Mouse (Mus musculus) neural tube, embryonic 12.5 days (tissue): Measurements from ENCODE around the gene Fam160b1. TPM values are rescaled to one million over a fixed set of nuclear protein-coding genes. Genes with fewer than 3 reads are reported as not detected.

Source experiments
- ATAC-seq: fragments of 200-750 bp; cut with Nextera tagmentation; 2 replicates; pipeline ENCODE4 v1.8.0; 2017; ENCODE audit warnings: low read depth, mild to moderate bottlenecking, moderate TSS enrichment, moderate library complexity; ENCODE audit not compliant: low FRiP score
- H3K27ac ChIP-seq: fragments of 300-500 bp; sonication (generic); 2 replicates; pipeline ENCODE4 v1.5.1; 2016
- H3K27me3 ChIP-seq: fragments of 300-500 bp; sonication (generic); replicated peaks from 2 replicates; pipeline ENCODE4 v1.6.1; 2016; ENCODE audit warnings: mild to moderate bottlenecking
- H3K36me3 ChIP-seq: fragments of 300-500 bp; sonication (generic); 2 replicates; pipeline ENCODE4 v1.6.1; 2016; ENCODE audit warnings: mild to moderate bottlenecking
- H3K4me1 ChIP-seq: fragments of 300-500 bp; sonication (generic); 2 replicates; pipeline ENCODE4 v1.6.1; 2016
- H3K4me2 ChIP-seq: fragments of 300-500 bp; sonication (generic); replicated peaks from 2 replicates; pipeline ENCODE4 v1.6.1; 2016; ENCODE audit warnings: mild to moderate bottlenecking
- H3K4me3 ChIP-seq: fragments of 300-500 bp; sonication (generic); 2 replicates; pipeline ENCODE4 v1.5.1; 2016
- H3K9ac ChIP-seq: fragments of 300-500 bp; sonication (generic); 2 replicates; pipeline ENCODE4 v1.6.1; 2016; ENCODE audit warnings: mild to moderate bottlenecking
- H3K9me3 ChIP-seq: fragments of 300-500 bp; sonication (generic); 2 replicates; pipeline ENCODE4 v1.6.1; 2016; ENCODE audit warnings: mild to moderate bottlenecking
- WGBS: fragments of 180-500 bp; shearing (Covaris S2); methylation state at CpG from one replicate; pipeline ENCODE4 v1.1.7; 2016; 5-methylcytosine and 5-hydroxymethylcytosine counted together
- polyA plus RNA-seq: library from polyadenylated mRNA; unstranded; fragments of >200 nt; fragmentation: Nextera tagmentation; extraction: Ambion mirVana; gene quantifications from 2 replicates; pipeline ENCODE4 v1.2.1, GENCODE M21; 2016

The Fam160b1 gene
- polyA plus RNA-seq, 1 experiment from 2014 or later: 19.3 TPM

GRCm38 (mm10) chr19:57327679-57328078, 32.8 kb upstream of the Fam160b1 start:
- Histone ChIP-seq H3K27ac (no peak overlapping the region), H3K36me3 (no peaks in the 10 kb centered on the region), H3K9me3 (no peaks in the 10 kb centered on the region), H3K4me2 (no peak overlapping the region), H3K27me3 (no peaks in the 10 kb centered on the region), H3K9ac (no peak overlapping the region), H3K4me1 (no peaks in the 10 kb centered on the region), H3K4me3 (no peak overlapping the region)
- ATAC-seq: no peak

GRCm38 (mm10) chr19:57328269-57328668, 32.2 kb upstream of the Fam160b1 start:
- no peaks in the 10 kb centered on the region for H3K4me1 ChIP-seq
- no peaks in the 10 kb centered on the region for H3K9me3 ChIP-seq
- H3K36me3 ChIP-seq: no peaks in the 10 kb centered on the region
- H3K27me3 ChIP-seq: no peaks in the 10 kb centered on the region
- H3K27ac ChIP-seq: no peak overlapping the region
- no peak overlapping the region for H3K9ac ChIP-seq
- H3K4me2 ChIP-seq: no peak overlapping the region
- WGBS: 95% methylated on average over 7 of the region's 7 CpGs
- no peak for ATAC-seq
- H3K4me3 ChIP-seq: no peak overlapping the region

GRCm38 (mm10) chr19:57328792-57329191, 31.7 kb upstream of the Fam160b1 start:
- Histone ChIP-seq H3K4me1 (no peaks in the 10 kb centered on the region), H3K4me3 (no peak overlapping the region), H3K27ac (no peak overlapping the region), H3K9ac (no peak overlapping the region), H3K27me3 (no peaks in the 10 kb centered on the region), H3K4me2 (no peak overlapping the region), H3K9me3 (no peaks in the 10 kb centered on the region), H3K36me3 (no peaks in the 10 kb centered on the region)
- ATAC-seq: no peak
- WGBS: 61% methylated on average over 12 of the region's 12 CpGs

- H3K9ac ChIP-seq: no peak overlapping the region
- no peaks in the 10 kb centered on the region for H3K27me3 ChIP-seq
- ATAC-seq: no peak
- no peaks in the 10 kb centered on the region for H3K9me3 ChIP-seq
- no peak overlapping the region for H3K4me2 ChIP-seq
- no peaks in the 10 kb centered on the region for H3K36me3 ChIP-seq
- WGBS: 81% methylated on average over 11 of the region's 11 CpGs
- H3K4me1 ChIP-seq: no peaks in the 10 kb centered on the region
- no peak overlapping the region for H3K4me3 ChIP-seq
- no peak overlapping the region for H3K27ac ChIP-seq
Observed at GRCm38 (mm10) chr19:57330309-57330708, 30.2 kb upstream of the Fam160b1 start.

DNA sequence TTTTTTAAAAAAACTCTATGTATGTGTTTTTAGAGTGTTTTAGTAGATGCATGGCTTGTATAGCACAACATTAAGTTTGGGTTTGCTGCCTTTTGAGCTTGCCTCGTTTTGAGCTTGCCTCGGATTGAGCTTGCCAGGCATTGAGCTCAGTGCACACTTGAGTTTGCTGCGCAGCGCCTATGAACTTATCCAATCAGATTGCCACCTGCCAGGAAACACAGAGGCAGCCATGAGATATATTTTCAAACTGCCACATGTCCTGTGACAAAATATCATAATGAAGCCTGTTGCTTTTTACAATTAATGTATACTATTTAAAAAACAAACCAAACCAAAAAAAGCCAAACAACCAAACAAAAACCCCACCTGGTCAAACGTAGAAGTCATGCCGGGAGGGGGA, 29.2 kb upstream of the Fam160b1 start:
- Histone ChIP-seq H3K9ac (no peak overlapping the region), H3K27ac (no peak overlapping the region), H3K4me2 (no peak overlapping the region), H3K4me3 (no peak overlapping the region), H3K36me3 (no peaks in the 10 kb centered on the region), H3K4me1 (no peaks in the 10 kb centered on the region), H3K9me3 (no peaks in the 10 kb centered on the region), H3K27me3 (no peaks in the 10 kb centered on the region)
- ATAC-seq: no peak
- 85% methylated on average over 6 of the region's 6 CpGs for WGBS

DNA sequence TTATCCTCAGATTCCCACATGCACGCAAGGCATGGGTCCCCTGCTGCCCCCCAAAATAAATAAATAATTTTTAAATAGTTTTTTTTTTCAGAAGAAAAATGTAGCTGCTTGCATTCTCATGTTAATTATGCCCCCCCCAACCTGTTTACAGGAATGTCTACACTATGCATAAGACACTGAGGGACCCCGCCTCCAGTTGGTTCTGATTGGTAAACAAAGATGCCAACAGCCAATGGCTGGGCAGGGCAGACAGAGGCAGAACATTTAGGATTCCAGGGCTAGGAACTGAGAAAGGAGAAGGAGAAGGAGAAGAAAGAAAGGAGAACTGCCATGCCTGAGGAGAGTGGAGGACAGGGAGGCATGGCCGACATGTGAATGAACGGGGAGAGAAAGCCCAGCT, 27.1 kb upstream of the Fam160b1 start:
- Histone ChIP-seq H3K27ac (no peak overlapping the region), H3K9ac (no peak overlapping the region), H3K9me3 (no peaks in the 10 kb centered on the region), H3K36me3 (no peaks in the 10 kb centered on the region), H3K4me1 (no peaks in the 10 kb centered on the region), H3K27me3 (no peaks in the 10 kb centered on the region), H3K4me2 (no peak overlapping the region), H3K4me3 (no peak overlapping the region)
- WGBS: 86% methylated on average over 4 of the region's 4 CpGs
- ATAC-seq: no peak

GRCm38 (mm10) chr19:57335135-57335534, 25.3 kb upstream of the Fam160b1 start:
- H3K9ac ChIP-seq: no peak overlapping the region
- H3K4me3 ChIP-seq: no peak overlapping the region
- WGBS: 46% methylated on average over 8 of the region's 8 CpGs
- H3K4me2 ChIP-seq: no peak overlapping the region
- no peaks in the 10 kb centered on the region for H3K9me3 ChIP-seq
- H3K4me1 ChIP-seq: no peaks in the 10 kb centered on the region
- no peaks in the 10 kb centered on the region for H3K27me3 ChIP-seq
- H3K27ac ChIP-seq: no peak overlapping the region
- ATAC-seq: no peak
- no peaks in the 10 kb centered on the region for H3K36me3 ChIP-seq

DNA sequence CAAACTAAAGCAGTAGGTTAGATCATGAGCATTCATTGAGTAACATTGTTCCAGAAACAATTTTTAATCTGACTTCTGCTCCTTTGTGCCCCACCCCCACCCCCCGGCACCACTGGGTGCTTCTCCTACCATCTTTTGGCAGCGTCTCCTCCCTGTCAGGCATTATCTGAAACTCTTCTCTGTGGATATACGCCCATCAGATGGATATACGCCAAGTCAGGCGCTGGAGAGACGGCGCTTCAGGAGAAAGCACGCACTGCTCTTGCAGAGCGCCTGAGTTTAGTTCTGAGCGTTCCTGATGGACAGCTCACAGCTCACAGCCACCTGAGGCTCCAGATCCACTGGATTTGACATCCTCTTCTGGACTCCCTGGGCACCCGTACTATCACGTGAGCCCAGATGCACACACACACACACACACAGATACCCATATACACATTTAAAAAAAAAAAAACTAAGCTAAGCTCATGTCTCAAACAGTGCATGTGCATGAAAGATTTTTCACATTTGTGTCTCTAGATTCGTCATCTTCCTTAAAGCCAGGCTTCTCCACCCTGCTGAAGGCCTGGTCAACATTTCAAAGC, 21.1 kb upstream of the Fam160b1 start:
- H3K27me3 ChIP-seq: no peaks in the 10 kb centered on the region
- H3K4me3 ChIP-seq: no peak overlapping the region
- WGBS: 93% methylated on average over 13 of the region's 13 CpGs
- H3K9me3 ChIP-seq: no peaks in the 10 kb centered on the region
- H3K4me2 ChIP-seq: no peak overlapping the region
- H3K4me1 ChIP-seq: no peaks in the 10 kb centered on the region
- no peak for ATAC-seq
- no peaks in the 10 kb centered on the region for H3K36me3 ChIP-seq
- H3K27ac ChIP-seq: no peak overlapping the region
- H3K9ac ChIP-seq: no peak overlapping the region

GRCm38 (mm10) chr19:57340900-57341742, 19.4 kb upstream of the Fam160b1 start:
- WGBS: 83% methylated on average over 8 of the region's 8 CpGs
- Histone ChIP-seq H3K4me1 (no peaks in the 10 kb centered on the region), H3K9ac (no peak overlapping the region), H3K4me3 (no peak overlapping the region), H3K27me3 (no peaks in the 10 kb centered on the region), H3K4me2 (no peak overlapping the region), H3K36me3 (no peaks in the 10 kb centered on the region), H3K27ac (no peak overlapping the region), H3K9me3 (no peaks in the 10 kb centered on the region)
- ATAC-seq: no peak

DNA sequence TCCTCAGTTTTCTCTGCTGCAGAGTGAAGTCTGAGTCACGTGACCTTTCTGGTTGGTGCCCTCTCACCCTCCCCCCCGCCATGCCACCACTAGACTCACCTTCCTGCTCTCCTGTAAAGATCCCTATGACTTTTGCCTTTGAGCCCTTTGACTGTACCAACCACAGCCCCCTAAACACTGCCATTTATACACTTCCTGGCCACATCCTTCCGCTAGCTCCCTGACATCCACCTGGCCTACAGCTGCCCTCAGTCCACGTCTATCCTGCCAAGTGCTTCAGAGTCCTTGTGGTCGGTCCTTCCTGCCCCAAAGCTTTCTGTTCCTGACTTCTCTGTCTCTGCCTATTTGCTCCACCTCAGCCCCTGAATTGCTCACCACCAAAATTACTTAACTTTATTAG, 16.6 kb upstream of the Fam160b1 start:
- no peaks in the 10 kb centered on the region for H3K4me1 ChIP-seq
- H3K4me2 ChIP-seq: no peak overlapping the region
- H3K27me3 ChIP-seq: no peaks in the 10 kb centered on the region
- 85% methylated on average over 5 of the region's 5 CpGs for WGBS
- H3K9me3 ChIP-seq: 0 out of 2 replicates have a peak, but pooled peaks cover 9% of the 10 kb centered on the region
- no peak overlapping the region for H3K4me3 ChIP-seq
- no peak for ATAC-seq
- no peak overlapping the region for H3K27ac ChIP-seq
- H3K36me3 ChIP-seq: no peaks in the 10 kb centered on the region
- H3K9ac ChIP-seq: no peak overlapping the region

GRCm38 (mm10) chr19:57344678-57345077, 15.8 kb upstream of the Fam160b1 start:
- Histone ChIP-seq H3K27ac (no peak overlapping the region), H3K9me3 (0 out of 2 replicates have a peak, but pooled peaks cover 9% of the 10 kb centered on the region), H3K27me3 (no peaks in the 10 kb centered on the region), H3K9ac (no peak overlapping the region), H3K4me3 (no peak overlapping the region), H3K36me3 (no peaks in the 10 kb centered on the region), H3K4me1 (no peaks in the 10 kb centered on the region), H3K4me2 (no peak overlapping the region)
- ATAC-seq: no peak
- 89% methylated on average over 1 of the region's 1 CpGs for WGBS

- 0 out of 2 replicates have a peak, but pooled peaks cover 9% of the 10 kb centered on the region for H3K9me3 ChIP-seq
Observed at GRCm38 (mm10) chr19:57349096-57349495, 11.4 kb upstream of the Fam160b1 start.

More at GRCm38 (mm10) chr19:57349096-57349495, 11.4 kb upstream of the Fam160b1 start:
- Histone ChIP-seq H3K36me3 (no peaks in the 10 kb centered on the region), H3K4me3 (no peak overlapping the region), H3K4me2 (no peak overlapping the region), H3K4me1 (no peaks in the 10 kb centered on the region), H3K27me3 (no peaks in the 10 kb centered on the region), H3K27ac (no peak overlapping the region), H3K9ac (no peak overlapping the region)
- no peak for ATAC-seq
